8 mouse cellular contexts compared by ENCODE assay signal in genomic region chr2:131178828-131179245, GRCm38 (mm10). TPM values are rescaled to one million over a fixed set of nuclear protein-coding genes. Genes with fewer than 3 reads are reported as not detected.
DNase-seq lines count a peak whose midpoint lies in the region; ATAC-seq and TF ChIP-seq lines count a peak whose summit lies in the region.

No protein-coding gene starts in this region.

- peak; percentile 39 for DNase-seq in gastrocnemius, adult 2 months
- DNase-seq in gastrocnemius, postnatal 25 days: no peak
- DNase-seq in 416B (ENCODE audit: low read depth): peak; percentile 24
- no peak for DNase-seq in left cerebral cortex, adult 8-10 months (ENCODE audit: low spot score in 2 of 2)

- H3K9me3 ChIP-seq in embryonic facial prominence, embryonic 12.5 days: no peaks in the 10 kb centered on the region
- no peaks in the 10 kb centered on the region for H3K9me3 ChIP-seq in hindbrain, embryonic 15.5 days
- H3K9me3 ChIP-seq in liver, embryonic 15.5 days (replicated peaks): no peaks in the 10 kb centered on the region
- no peaks in the 10 kb centered on the region for H3K9me3 ChIP-seq in stomach, embryonic 16.5 days (replicated peaks; ENCODE audit: control insufficient read depth, low read length)

- H3K4me3 ChIP-seq in gastrocnemius, adult 2 months: peak overlapping the region; percentile 88
- H3K4me3 ChIP-seq in embryonic facial prominence, embryonic 12.5 days: peak overlapping the region; percentile 79
- peak overlapping the region; percentile 58 for H3K4me3 ChIP-seq in hindbrain, embryonic 15.5 days
- H3K4me3 ChIP-seq in liver, embryonic 15.5 days (replicated peaks): peak overlapping the region; percentile 69
- peak overlapping the region; percentile 92 for H3K4me3 ChIP-seq in stomach, embryonic 16.5 days (replicated peaks; ENCODE audit: low read length)

- H3K4me2 ChIP-seq in embryonic facial prominence, embryonic 12.5 days (replicated peaks): peak overlapping the region; percentile 99
- H3K4me2 ChIP-seq in hindbrain, embryonic 15.5 days: peak overlapping the region; percentile 94
- peak overlapping the region; percentile 95 for H3K4me2 ChIP-seq in liver, embryonic 15.5 days
- H3K4me2 ChIP-seq in stomach, embryonic 16.5 days (ENCODE audit: low read depth, low read length): peak overlapping the region; percentile 98

- H3K4me1 ChIP-seq in embryonic facial prominence, embryonic 12.5 days: peaks cover 41% of the 10 kb centered on the region
- H3K4me1 ChIP-seq in hindbrain, embryonic 15.5 days (replicated peaks): peaks cover 52% of the 10 kb centered on the region
- H3K4me1 ChIP-seq in liver, embryonic 15.5 days (replicated peaks): peaks cover 61% of the 10 kb centered on the region
- peaks cover 48% of the 10 kb centered on the region for H3K4me1 ChIP-seq in stomach, embryonic 16.5 days (ENCODE audit: control insufficient read depth, insufficient read depth, low read length)

- intact Hi-C loops in gastrocnemius, adult 2 months (cut with DNase I): loop anchor here (5.0 kb wide), 1 partner anchor 33 kb away; no protein-coding TSS in a partner anchor

- 37% methylated on average over 26 of the region's 26 CpGs for WGBS in embryonic facial prominence, embryonic 12.5 days
- 22% methylated on average over 26 of the region's 26 CpGs for WGBS in hindbrain, embryonic 15.5 days
- WGBS in liver, embryonic 15.5 days (ENCODE audit: insufficient replicate concordance): 42% methylated on average over 26 of the region's 26 CpGs
- 19% methylated on average over 26 of the region's 26 CpGs for WGBS in stomach, embryonic 16.5 days

- H3K27ac ChIP-seq in gastrocnemius, adult 2 months: peak overlapping the region; percentile 85
- H3K27ac ChIP-seq in embryonic facial prominence, embryonic 12.5 days: peak overlapping the region; percentile 84
- peak overlapping the region; percentile 94 for H3K27ac ChIP-seq in hindbrain, embryonic 15.5 days (replicated peaks)
- H3K27ac ChIP-seq in liver, embryonic 15.5 days (replicated peaks): peak overlapping the region; percentile 90
- H3K27ac ChIP-seq in stomach, embryonic 16.5 days (ENCODE audit: low read length): peak overlapping the region; percentile 97

- no peak for TF ChIP-seq CTCF in gastrocnemius, adult 2 months (IDR thresholded peaks at IDR 0.05)

- ATAC-seq in embryonic facial prominence, embryonic 12.5 days (ENCODE audit: insufficient number of reproducible peaks, insufficient read depth, low FRiP score, low TSS enrichment): no peak
- no peak for ATAC-seq in hindbrain, embryonic 15.5 days (ENCODE audit: low FRiP score, low read depth)
- ATAC-seq in liver, embryonic 15.5 days (ENCODE audit: insufficient read depth): no peak
- no peak for ATAC-seq in stomach, embryonic 16.5 days (ENCODE audit: insufficient read depth, low FRiP score)

- H3K27me3 ChIP-seq in embryonic facial prominence, embryonic 12.5 days: peaks cover 4% of the 10 kb centered on the region; the same call in 1 of the 2 replicates
- H3K27me3 ChIP-seq in hindbrain, embryonic 15.5 days: no peaks in the 10 kb centered on the region
- peaks cover 8% of the 10 kb centered on the region for H3K27me3 ChIP-seq in liver, embryonic 15.5 days
- H3K27me3 ChIP-seq in stomach, embryonic 16.5 days (ENCODE audit: control insufficient read depth, insufficient read depth, low read length): no peaks in the 10 kb centered on the region

- peak overlapping the region; percentile 88 for H3K9ac ChIP-seq in embryonic facial prominence, embryonic 12.5 days
- H3K9ac ChIP-seq in hindbrain, embryonic 15.5 days: peak overlapping the region; percentile 89
- peak overlapping the region; percentile 85 for H3K9ac ChIP-seq in liver, embryonic 15.5 days
- H3K9ac ChIP-seq in stomach, embryonic 16.5 days (ENCODE audit: low read length): peak overlapping the region; percentile 99

- peaks cover 11% of the 10 kb centered on the region; the same call in 1 of the 2 replicates for H3K36me3 ChIP-seq in embryonic facial prominence, embryonic 12.5 days
- peaks cover 3% of the 10 kb centered on the region; the same call in 1 of the 2 replicates for H3K36me3 ChIP-seq in hindbrain, embryonic 15.5 days
- peaks cover 21% of the 10 kb centered on the region for H3K36me3 ChIP-seq in liver, embryonic 15.5 days (replicated peaks)
- H3K36me3 ChIP-seq in stomach, embryonic 16.5 days (ENCODE audit: control insufficient read depth, insufficient read depth, low read length): no peaks in the 10 kb centered on the region

RNA-seq across cellular contexts. Expression of gene Cenpb, which starts 1.0 kb away (rescaled TPM):
- total RNA-seq in gastrocnemius, adult 2 months (2021): 10 to 100 TPM; 67.7 to 70.1 TPM
- 10 to 100 TPM; 58.9 to 61.8 TPM for total RNA-seq in gastrocnemius, postnatal 25 days (2021)
- polyA plus RNA-seq in embryonic facial prominence, embryonic 12.5 days (2016; fragmentation: Nextera tagmentation; extraction: Ambion mirVana): 12.6 and 14.8 TPM in 2 replicates
- polyA plus RNA-seq in hindbrain, embryonic 15.5 days (2015; fragmentation: Nextera tagmentation; extraction: Ambion mirVana): 15.2 and 15.5 TPM in 2 replicates
- polyA plus RNA-seq in liver, embryonic 15.5 days (2015; fragmentation: Nextera tagmentation; extraction: Ambion mirVana): 4.1 and 5.4 TPM in 2 replicates
- polyA plus RNA-seq in stomach, embryonic 16.5 days (2015; fragmentation: Nextera tagmentation; extraction: Ambion mirVana): 9.2 and 10.4 TPM in 2 replicates
- total RNA-seq in left cerebral cortex, adult 8-10 months (2022): 10 to 100 TPM; 73.8 to 80.9 (median 75.8) TPM

RNA-seq across cellular contexts. Expression of gene Cdc25b, which starts 7.9 kb away (rescaled TPM):
- 1 to 10 TPM; 1.5 TPM for total RNA-seq in gastrocnemius, adult 2 months (2021)
- total RNA-seq in gastrocnemius, postnatal 25 days (2021): 1 to 10 TPM; 1.5 to 4.8 TPM
- polyA plus RNA-seq in embryonic facial prominence, embryonic 12.5 days (2016; fragmentation: Nextera tagmentation; extraction: Ambion mirVana): 48.8 and 52.3 TPM in 2 replicates
- polyA plus RNA-seq in hindbrain, embryonic 15.5 days (2015; fragmentation: Nextera tagmentation; extraction: Ambion mirVana): 29.2 and 30.8 TPM in 2 replicates
- polyA plus RNA-seq in liver, embryonic 15.5 days (2015; fragmentation: Nextera tagmentation; extraction: Ambion mirVana): 236 and 279 TPM in 2 replicates
- 72.3 and 72.8 TPM in 2 replicates for polyA plus RNA-seq in stomach, embryonic 16.5 days (2015; fragmentation: Nextera tagmentation; extraction: Ambion mirVana)
- 10 to 100 TPM; 18.3 to 21.9 (median 19.1) TPM for total RNA-seq in left cerebral cortex, adult 8-10 months (2022)

RNA-seq across cellular contexts. Expression of gene Spef1, which starts 8.2 kb away (rescaled TPM):
- total RNA-seq in gastrocnemius, adult 2 months (2021): 1 to 10 TPM; 1.3 to 1.6 TPM
- 1 to 10 TPM; 1.9 to 2.1 TPM for total RNA-seq in gastrocnemius, postnatal 25 days (2021)
- polyA plus RNA-seq in embryonic facial prominence, embryonic 12.5 days (2016; fragmentation: Nextera tagmentation; extraction: Ambion mirVana): 4.9 and 5.2 TPM in 2 replicates
- polyA plus RNA-seq in hindbrain, embryonic 15.5 days (2015; fragmentation: Nextera tagmentation; extraction: Ambion mirVana): 10.3 and 10.9 TPM in 2 replicates
- 1.6 and 1.8 TPM in 2 replicates for polyA plus RNA-seq in liver, embryonic 15.5 days (2015; fragmentation: Nextera tagmentation; extraction: Ambion mirVana)
- polyA plus RNA-seq in stomach, embryonic 16.5 days (2015; fragmentation: Nextera tagmentation; extraction: Ambion mirVana): 3.6 and 4.8 TPM in 2 replicates
- 1 to 10 TPM; 7.4 to 8.3 (median 8.1) TPM for total RNA-seq in left cerebral cortex, adult 8-10 months (2022)

RNA-seq across cellular contexts. Expression of gene 1700037H04Rik, which starts 19.0 kb away (rescaled TPM):
- 1 to 10 TPM; 3.6 to 4.5 TPM for total RNA-seq in gastrocnemius, adult 2 months (2021)
- total RNA-seq in gastrocnemius, postnatal 25 days (2021): 1 to 10 TPM; 3.3 to 6.6 TPM
- polyA plus RNA-seq in embryonic facial prominence, embryonic 12.5 days (2016; fragmentation: Nextera tagmentation; extraction: Ambion mirVana): 74.1 and 79.5 TPM in 2 replicates
- 86.4 and 90.9 TPM in 2 replicates for polyA plus RNA-seq in hindbrain, embryonic 15.5 days (2015; fragmentation: Nextera tagmentation; extraction: Ambion mirVana)
- 135 and 147 TPM in 2 replicates for polyA plus RNA-seq in liver, embryonic 15.5 days (2015; fragmentation: Nextera tagmentation; extraction: Ambion mirVana)
- 73.0 and 78.4 TPM in 2 replicates for polyA plus RNA-seq in stomach, embryonic 16.5 days (2015; fragmentation: Nextera tagmentation; extraction: Ambion mirVana)
- 10 to 100 TPM; 84.5 to 96.9 (median 92.6) TPM for total RNA-seq in left cerebral cortex, adult 8-10 months (2022)

RNA-seq across cellular contexts. Expression of gene Ap5s1, which starts 28.0 kb away (rescaled TPM):
- total RNA-seq in gastrocnemius, adult 2 months (2021): 10 to 100 TPM; 15.6 to 21.0 TPM
- 10 to 100 TPM; 18.2 to 20.1 TPM for total RNA-seq in gastrocnemius, postnatal 25 days (2021)
- 29.7 and 31.5 TPM in 2 replicates for polyA plus RNA-seq in embryonic facial prominence, embryonic 12.5 days (2016; fragmentation: Nextera tagmentation; extraction: Ambion mirVana)
- polyA plus RNA-seq in hindbrain, embryonic 15.5 days (2015; fragmentation: Nextera tagmentation; extraction: Ambion mirVana): 33.5 and 33.9 TPM in 2 replicates
- polyA plus RNA-seq in liver, embryonic 15.5 days (2015; fragmentation: Nextera tagmentation; extraction: Ambion mirVana): 16.6 and 18.3 TPM in 2 replicates
- polyA plus RNA-seq in stomach, embryonic 16.5 days (2015; fragmentation: Nextera tagmentation; extraction: Ambion mirVana): 25.7 and 26.4 TPM in 2 replicates
- total RNA-seq in left cerebral cortex, adult 8-10 months (2022): 10 to 100 TPM; 23.9 to 28.5 (median 26.2) TPM

Comparison
In these comparisons a context has a peak if more than half of its experiments do, and no peak if none do; other contexts are left out.
1. DNase-seq: peak in gastrocnemius, adult 2 months (single experiment) and 416B (single experiment); none in gastrocnemius, postnatal 25 days (single experiment) and left cerebral cortex, adult 8-10 months (0 of 2).
2. Peak in every context shown above with its lines, with median percentiles within 50 percentile points of each other: H3K27ac ChIP-seq, H3K4me3 ChIP-seq, H3K4me2 ChIP-seq and H3K9ac ChIP-seq.